Mouse (Mus musculus) R1 (cell line): ENCODE data around the gene Kctd6.
"Not testable (repeated sequence)": the region's sequence is repeated elsewhere in the genome, so short reads cannot be mapped to it uniquely, and the experiment has no call there.

ENCODE experiments used
- DNase-seq: peaks from one replicate; pipeline ENCODE4 v3.0.0-alpha.2; 2018; ENCODE audit warnings: low read depth, low spot score

The Kctd6 gene

DNA sequence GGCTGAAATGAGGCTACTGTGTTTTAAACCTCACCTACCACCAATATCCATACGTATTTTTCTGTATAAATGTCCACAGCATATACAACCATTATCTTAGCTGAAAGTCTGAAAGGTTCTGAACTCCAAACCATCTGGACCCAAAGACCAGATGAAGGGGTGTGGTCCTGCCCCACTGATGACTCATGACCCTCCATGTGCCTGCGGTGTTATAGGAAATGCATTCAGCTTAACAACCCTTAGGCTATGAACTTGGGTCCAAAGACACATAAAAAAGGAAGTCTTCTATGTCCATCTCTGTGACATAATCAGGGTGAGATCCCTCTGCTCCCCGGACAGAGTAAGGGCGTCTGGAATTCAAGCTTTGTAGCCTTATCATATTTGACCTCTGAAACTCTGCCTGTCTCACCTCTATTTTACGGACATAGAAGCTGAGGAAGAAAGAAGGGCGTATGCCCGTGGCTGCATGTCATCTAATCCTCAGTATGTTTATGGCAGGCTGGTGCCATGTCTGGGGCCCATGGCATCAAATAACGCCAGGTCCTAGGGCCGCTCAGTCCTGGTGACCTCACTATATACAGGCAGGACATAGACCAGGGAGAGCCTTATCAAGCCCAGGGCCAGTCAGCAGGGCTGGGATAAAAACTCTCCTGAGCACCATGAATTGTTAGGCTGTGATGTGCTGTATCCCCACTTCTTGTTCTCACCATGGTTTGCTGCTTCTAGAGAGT is 36.4 kb downstream of the Kctd6 start:
- no peak for DNase-seq

DNA sequence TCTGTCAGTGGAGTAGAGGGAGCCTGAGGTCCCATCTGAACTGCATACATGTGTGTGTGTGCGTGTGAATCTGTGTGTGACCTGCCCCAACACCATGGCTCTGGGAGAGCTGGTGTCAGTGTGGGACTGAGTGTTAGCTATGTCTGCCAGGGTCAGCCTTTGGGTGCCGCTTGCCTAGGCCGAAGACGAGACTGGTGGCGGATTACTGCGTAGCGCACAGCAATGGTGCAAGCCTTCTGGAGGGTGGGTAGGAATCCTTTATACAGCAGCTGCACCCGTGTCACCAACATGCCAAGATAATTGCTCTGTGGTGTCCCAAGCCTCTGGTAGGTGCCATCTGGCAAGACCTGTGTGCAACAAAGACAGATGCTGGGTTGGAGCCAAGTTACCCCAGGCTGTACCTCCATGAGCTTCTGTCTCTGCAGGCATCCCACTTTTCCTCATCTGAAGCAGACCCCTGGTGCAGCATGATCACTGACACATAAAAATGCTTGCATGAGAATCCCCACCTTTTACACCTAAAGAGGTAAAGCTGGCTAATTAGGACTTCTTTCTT is 37.5 kb downstream of the Kctd6 start:
- DNase-seq = no peak

DNA sequence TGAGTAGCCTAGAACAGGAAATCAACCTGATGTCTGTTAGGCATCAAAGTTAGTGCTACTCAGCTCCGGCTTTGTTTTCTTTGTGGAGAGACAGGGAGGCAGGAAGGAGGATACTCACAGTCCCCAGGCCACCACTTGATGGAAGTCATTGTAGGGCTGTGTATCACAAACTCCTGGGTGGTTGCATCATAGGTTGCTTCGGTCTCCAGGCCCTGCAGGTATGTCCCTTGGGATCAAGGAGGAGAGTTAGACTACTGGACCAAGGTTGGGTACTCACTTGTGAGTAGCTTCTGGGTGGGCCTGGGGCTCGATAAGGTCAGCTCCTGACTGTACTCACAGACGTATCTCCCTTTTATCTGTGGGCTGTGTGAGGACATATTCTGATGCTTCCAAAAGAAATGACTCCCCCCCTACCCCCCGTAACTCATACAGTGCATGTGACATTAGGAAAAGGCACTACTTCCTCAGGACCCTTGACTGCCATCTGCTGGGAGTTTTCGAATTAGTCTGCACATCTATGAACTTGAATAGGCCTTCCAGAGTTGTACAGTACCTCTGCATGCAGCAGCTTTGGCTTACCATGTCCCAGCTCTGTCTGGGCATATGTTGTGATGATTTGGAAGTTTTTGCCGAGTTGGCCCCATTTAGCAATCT is 41.3 kb downstream of the Kctd6 start:
- DNase-seq = peak; percentile 49

DNA sequence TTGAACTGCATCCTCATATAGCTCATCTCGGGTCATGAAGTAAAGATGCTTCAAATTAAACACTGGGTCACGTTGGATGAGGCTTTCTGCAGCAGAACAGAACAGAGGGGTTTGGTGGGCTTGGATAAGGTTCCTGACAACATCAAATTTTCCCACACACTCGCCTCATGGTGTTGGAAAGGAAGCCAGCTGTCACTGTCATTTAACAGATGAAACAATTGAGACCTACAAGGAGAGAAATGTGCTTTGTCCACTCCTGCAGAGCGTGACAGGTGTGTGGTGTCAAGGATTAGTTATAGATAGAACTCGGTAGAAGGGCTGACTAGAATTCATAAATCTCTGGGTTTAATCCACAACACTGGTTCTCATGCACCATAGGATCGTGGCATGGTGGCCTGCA is 42.1 kb downstream of the Kctd6 start:
- no peak for DNase-seq

DNA sequence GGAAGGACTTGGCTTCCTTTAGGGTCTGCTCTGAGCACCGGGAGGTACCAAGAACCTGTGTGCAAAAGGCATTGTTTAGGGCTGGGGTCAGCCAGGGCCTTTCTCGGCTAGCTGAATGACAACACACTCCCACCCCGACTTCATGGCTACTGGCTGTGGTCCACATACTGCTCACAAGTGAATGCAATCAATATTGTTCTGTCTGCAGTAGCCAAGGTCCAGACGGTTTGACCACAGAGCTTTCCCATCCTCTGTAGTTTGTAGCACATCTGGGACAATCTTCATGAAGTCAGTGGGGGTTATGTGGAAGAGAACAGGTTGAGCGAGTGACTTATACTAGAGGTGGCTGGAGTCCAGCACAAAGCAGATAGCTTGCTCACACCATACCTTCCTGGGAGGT is 42.9 kb downstream of the Kctd6 start:
- no peak for DNase-seq

DNA sequence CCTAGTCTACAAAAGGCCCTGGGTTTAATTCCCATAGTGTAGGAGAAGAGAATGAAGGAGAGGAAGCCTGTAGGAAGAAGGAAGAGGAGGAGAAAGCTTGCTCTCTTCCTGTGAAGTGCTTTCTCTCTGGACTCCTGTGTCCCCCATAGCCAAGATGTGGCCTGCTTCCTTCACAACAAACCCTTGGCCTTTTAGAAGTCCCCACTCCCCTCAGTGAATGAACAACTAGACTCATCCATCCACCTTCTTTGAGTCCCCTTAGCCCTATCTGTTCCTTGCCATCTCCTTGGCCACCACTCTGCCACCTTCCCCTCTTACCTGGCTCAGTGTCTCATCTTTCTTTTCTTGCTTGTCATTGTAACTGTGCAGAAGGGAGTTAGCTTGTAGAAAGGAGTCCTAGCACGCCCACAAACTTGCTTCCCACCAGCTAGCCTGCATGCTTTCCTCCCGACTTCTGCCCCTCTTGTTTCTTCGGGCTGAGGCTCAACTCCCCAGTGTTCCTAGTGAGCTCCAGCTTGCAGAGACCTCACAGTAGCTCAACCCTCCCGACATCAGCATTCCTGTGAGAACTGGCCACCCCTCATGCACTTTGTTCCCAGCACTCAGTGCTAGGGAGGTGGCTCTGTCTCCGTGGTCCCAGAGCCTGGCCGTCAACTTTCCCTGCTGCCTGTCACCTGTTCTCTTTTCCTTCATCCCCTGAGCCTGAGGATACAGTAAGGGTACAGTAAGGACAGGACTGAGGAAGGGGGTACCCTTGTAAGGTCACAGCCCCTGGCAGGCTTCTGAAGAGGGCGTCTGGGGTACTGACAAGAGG is 43.8 kb downstream of the Kctd6 start:
- no peak for DNase-seq

DNA sequence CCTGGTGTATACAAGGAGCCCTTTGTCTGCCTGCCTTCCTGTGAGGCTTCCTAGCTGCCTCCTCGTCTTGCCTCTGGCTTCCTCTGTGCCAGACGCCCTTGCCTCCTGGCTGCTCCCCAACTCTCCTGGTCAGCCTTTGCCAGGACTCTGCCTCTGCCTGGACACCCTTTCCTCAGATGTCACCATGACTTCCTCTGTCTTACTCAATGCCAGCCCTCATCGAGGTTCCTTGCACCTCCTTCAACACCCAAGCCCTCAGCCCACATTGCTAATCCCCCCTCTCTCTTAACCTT is 44.3 kb downstream of the Kctd6 start:
- no peak for DNase-seq

DNA sequence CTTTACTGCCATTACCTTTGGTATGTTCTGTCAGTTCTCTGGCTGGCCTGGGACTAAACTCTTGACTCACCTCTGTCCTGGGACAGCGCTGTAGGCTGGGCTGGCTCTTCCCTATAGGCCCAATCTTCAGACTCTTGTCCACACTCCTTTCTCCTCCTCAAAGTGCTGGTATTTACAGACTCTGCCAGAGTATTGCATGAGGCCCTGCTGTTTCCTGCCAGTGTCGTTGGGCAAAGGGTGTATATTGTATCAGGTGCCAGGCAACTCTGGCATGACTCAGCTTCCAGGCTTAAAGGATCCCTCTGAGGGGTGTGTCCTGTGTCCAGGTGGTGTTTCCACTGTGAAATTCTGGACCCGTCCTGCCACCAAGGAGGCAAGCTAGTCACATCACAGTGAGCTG is 44.8 kb downstream of the Kctd6 start:
- DNase-seq = no peak

DNA sequence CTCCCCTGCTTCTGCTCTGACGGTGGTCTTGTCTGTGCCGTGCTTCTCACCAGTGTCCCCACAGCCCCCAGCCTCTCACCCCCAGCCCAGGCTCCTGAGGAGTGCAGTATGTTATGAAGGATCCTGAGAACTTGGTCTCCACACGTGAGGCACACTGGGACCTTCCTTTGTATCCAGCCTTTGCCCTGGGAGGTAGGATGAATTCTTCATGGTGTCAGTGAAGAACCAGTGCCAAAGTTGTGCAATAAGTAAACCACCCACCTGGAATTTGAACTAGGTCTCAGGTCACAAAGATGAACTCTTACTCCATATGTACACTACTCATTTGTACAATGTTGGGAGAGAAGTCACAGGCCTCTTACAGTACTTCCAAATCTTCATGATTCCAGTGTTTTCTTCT is 45.2 kb downstream of the Kctd6 start, which contains the start of gene Acox2:
Gene Acox2, minus strand, starts transcription at position 188 of the 400 bp plus-strand sequence.
- no peak for DNase-seq

DNA sequence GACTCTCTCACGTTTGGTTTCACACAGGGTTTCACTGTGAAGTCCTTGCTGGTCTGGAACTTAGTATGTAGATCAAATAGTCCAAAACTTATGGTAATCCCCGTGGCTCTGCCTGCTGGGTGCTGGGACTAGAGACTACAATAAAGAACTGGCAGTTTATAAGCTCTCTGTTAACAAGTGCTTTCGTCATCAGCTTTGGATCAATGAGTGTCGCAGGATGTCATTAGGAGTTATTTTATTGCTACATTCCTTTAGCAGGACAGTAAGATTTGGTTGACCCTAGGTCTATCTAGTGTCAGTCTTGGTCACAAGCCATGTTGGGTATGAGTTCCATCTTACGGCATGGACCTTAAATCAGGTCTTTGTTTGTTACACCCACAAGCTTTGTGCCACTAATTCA is 46.3 kb downstream of the Kctd6 start:
- DNase-seq = no peak

DNA sequence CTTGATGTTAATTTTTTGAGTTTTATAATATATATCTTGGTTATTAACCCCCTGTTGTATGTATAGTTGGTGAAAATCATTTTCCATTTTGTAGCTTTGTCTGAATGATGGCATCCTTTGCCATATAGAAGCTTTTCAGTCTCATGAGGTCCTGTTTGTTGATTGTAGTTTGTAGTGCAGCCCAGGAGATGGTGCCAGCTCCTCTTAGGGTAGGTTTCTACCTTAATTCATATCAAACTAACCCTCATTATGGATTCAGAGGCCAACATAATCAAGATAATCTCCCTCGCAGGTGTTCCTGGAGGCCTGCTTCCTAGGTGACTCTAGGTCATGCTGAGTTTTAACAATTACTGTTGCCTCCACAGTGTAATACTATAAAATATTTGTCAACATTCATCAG is 48.3 kb downstream of the Kctd6 start:
- no peak for DNase-seq

DNA sequence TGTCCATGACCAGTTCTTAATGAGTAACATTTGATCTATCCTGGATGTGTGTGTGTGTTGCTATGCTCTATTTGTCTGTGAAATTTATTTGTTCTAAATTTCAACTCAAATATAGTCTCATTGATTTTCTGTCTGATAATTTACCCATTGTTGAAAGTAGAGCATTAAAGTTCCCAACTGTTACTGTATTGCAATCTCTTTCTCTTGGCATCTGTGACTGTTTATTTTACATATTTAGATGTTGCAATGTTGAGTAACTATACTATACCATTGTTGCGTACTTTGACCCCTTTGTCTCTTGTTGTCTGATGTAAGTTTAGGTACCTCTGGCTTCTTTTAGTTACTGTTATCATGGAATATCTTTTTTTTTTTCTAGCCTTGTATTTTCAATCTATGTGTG is 50.4 kb downstream of the Kctd6 start:
- DNase-seq = no peak

DNA sequence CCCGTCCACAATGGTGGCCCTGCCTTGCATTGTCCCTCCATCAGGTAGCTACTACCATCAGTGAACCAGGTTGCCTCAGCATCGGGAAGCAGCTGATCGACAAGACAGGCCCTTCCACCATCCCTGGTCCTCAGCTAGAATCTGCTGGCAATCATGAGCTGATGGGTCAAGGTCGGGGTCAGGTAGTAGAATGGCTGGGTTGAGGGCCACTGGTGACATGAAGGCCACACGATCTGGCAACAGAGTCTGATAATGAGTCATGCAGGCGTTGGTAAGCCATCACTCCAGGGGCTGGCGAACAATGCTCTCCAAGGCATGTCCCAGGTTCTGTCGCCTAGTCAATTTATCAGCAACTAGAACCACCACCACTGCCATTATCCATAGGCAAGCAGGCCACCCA is 57.3 kb downstream of the Kctd6 start:
- not testable (repeated sequence) for DNase-seq
